Mouse (Mus musculus) adrenal gland, postnatal 10 days (tissue): ENCODE results near the gene Slc25a21. TPM values are rescaled to one million over a fixed set of nuclear protein-coding genes. Genes with fewer than 3 reads are reported as not detected.
A peak's percentile ranks its signal among the peaks of the same experiment; 100 is the strongest.
"Not testable (repeated sequence)": the region's sequence is repeated elsewhere in the genome, so short reads cannot be mapped to it uniquely, and the experiment has no call there.

Source experiments
- DNase-seq: peaks from one replicate; pipeline ENCODE4 v3.0.0; 2021; ENCODE audit warnings: mixed read lengths
- long read RNA-seq, 2 experiments: library from polyadenylated mRNA; stranded (forward); transcript quantifications; one replicate each; pipeline ENCODE4 v2.0.0; 2021
- total RNA-seq, 2 experiments: library from RNA; stranded (reverse); gene quantifications; 2 replicates each; pipeline ENCODE4 v1.2.3; 2021

Slc25a21 gene
- total RNA-seq: 1 to 10 TPM; 1.9 to 2.1 TPM
- long read RNA-seq, experiment 1: 0 reads
- long read RNA-seq, experiment 2: 0 reads

DNA sequence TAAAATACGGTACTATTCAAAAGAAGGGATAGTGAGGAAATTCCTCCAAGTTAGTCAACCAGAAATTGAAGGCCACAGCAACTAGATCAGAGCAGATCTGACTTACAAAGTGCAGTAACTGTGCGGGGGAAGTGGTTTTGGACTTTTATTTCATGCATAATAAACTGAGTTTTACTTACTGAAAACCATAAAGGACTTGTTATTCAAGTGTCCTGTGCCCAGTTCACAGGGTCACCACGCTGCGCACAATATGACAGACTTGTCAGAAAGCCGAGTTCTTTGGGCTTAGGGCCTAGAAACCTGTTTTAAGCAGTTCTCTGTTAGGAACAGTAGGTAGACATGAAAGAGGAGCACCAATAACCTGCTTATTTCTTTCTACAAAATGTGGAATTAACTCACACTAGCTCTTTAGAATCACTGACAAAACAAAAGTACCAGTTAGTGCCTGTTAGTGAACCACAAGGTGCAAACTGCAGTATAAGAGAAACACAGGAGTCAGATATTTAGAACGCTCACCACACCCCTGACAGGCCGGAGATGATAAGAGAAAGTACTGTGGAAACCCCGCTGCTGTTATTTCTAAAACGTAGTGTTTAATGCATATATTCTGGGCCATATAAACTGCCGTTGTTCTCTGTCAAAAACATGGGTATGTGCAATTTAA lies at the start of gene Slc25a21:
Slc25a21 (minus strand) TSS at position 110 of the 664 bp plus-strand sequence.
- DNase-seq: no peak

GRCm38 (mm10) chr12:57243671-57244495 lies 46.6 kb upstream of the Slc25a21 start:
- DNase-seq: no peak

GRCm38 (mm10) chr12:57233386-57233785 lies 36.1 kb upstream of the Slc25a21 start:
- DNase-seq: no peak

- DNase-seq: peak; percentile 20
Measured at GRCm38 (mm10) chr12:57231085-57231875, 34.0 kb upstream of the Slc25a21 start.

DNA sequence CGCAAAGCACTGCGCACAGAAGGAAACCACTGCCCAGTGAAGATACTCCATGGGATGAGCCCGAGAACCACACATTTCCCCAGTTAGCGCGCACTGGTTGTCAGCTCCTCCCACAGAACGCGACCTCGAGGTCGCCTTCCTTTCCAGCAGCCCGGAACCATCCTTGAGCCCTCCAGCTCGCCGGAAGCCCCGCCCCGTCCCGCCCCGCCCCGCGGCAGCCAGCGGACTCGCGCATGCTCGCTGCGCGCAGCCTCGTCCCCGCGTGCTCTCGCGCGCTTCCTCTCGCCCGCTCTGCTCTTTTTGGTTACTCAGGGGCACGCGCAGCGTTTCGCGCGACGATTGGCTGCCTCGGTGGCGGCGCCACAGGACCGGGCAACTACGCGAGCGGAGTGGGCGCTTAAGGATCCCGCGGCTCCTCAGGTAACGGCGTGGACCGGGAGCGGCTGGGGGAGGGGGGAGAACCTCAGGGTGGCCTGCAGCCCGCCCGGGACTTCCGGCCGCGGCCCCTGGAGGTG lies 33.0 kb upstream of the Slc25a21 start, which contains the start of the genes Prps1l3 and Mipol1:
Prps1l3 (plus strand) TSS at position 221 of the 515 bp plus-strand sequence.
Mipol1 (plus strand) TSS at position 236 of the 515 bp plus-strand sequence.
- DNase-seq: peak; percentile 93

DNA sequence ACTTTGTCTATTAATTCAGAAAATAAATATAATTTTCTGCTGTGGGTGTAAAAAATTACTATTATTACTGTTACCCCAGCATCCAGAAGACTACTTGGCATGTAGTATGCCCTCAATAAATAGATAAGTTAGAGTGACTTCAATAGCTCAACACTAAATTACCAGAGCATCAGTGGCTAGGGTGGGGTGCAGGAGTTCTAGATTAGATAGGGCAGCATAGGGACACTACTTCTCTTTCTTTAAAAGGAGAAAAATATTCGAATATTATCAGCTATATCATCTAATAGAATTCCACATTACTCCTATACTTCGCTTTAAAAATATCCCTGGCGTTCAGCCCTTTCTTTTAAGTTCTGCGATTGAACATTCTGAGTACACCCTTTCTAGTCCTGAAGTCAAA lies 32.4 kb upstream of the Slc25a21 start:
- no peak for DNase-seq

DNA sequence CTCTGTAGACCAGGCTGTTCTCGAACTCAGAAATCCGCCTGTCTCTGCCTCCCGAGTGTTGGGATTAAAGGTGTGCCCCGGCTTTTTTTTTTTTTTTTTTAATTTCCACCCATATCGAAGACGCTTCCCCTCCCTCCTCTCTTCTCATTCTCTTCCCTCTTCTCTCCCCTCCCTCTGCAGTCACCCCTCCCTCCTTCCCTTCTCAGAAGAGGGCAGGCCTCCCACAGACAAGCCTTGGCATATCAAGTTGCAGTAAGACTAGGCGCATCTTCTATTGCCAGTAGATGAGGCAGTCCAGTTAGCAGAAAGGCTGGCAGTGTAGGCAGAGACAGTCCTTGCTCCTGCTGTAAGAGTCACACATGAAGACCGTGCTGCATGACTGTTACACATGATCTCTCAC lies 30.5 kb upstream of the Slc25a21 start:
- DNase-seq: no peak

- no peak for DNase-seq
Measured at GRCm38 (mm10) chr12:57226411-57226810, 29.1 kb upstream of the Slc25a21 start.

DNA sequence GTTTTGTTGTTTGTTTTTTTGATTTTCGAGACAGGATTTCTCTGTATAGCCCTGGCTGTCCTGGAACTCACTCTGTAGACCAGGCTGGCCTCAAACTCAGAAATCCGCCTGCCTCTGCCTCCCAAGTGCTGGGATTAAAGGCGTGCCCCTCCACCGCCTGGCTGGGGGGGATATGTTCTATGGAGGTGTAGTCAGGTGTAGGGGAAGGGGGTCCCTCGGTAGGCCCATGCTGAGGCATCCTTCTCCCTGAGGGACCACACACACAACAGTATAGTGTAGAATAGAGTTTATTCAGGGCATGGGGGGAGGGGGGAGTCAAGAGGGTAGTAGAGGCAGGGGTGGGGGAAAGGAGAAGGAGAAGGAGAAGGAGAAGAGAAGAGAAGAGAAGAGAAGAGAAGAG lies 15.2 kb upstream of the Slc25a21 start:
- DNase-seq: not testable (repeated sequence)

DNA sequence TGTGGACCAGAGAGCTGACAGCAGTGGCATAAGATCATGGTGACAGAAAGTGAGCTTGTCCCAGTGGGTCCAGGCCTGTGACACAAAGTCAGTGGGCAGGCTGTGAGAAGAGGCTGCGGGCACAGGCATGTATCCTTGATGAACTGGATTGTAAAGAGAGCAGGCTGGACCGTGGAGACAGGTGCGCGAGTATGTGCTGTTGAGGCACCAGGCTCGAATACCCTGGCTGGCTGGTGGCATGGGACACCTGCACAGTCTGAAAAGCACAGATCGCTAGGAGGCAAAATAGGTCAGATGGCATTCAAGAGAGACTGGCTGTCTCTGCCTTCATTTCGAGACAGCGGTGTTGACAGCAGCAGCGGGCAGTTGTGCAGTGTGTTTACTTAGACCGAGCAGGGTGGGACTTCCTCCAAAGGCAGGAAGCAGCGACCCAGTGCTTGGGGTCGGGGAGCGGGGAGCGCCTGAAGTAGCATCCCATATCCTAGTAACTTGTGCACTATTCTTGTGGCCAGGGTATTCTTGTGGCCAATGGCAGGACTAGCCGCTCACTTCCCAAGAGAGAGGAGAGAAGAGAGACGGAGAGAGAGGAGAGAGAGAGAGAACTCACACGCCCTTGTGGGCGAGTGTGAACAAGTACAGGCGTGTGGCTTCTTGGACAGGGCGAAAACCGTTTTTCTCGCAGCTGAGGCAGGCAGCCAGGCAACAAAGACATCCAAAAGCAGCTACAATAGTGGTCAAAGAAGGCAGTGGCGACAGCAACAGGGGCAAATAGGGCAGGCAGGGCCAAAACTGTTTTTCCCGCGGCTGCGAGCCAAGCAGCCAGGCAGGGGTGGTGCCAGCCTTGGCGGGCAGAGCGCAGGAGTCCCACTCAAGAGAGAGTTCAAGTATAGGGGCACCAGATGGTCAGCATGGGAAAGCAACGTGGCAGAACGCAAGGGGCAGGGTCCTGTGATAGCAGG lies 14.4 kb upstream of the Slc25a21 start:
- DNase-seq: peak; percentile 53

- no peak for DNase-seq
Measured at GRCm38 (mm10) chr12:57204276-57204851, 7.1 kb upstream of the Slc25a21 start.

DNA sequence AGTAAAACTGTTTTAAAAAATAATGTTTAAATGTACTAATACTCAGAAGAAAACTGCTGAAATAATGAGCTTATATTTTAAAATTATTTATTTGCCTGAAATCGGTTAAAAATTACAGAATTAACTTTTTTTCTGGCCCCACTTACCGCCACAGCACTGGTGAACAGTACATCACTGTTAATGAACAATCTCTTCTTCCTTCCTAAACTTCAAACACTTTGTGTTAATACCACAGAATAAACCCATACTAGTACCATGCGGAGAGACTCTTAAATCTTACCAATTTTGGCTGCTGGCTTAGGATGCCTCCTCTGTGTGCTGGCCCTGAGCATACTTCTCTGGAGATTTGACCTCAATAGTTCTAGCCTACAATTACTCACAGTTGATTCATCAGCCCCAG lies 4.6 kb upstream of the Slc25a21 start:
- DNase-seq: no peak

GRCm38 (mm10) chr12:57199427-57199826 lies 2.2 kb upstream of the Slc25a21 start:
- no peak for DNase-seq

DNA sequence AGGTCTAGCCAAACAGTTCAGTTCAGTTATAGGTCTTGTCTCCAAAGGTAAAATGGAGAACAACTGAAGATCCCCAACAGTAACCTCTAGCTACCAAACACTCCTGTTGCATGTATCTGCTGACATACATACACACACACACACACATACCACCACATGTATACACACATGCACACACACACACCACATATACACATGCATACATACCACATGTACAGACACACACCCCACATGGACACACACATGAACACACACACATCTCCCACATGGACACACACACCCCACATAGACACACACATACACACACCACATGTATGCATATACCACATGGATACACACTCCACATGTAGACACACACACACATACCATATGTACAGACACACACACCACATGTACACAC lies 997 bp upstream of the Slc25a21 start:
- no peak for DNase-seq

GRCm38 (mm10) chr12:57196608-57197362 lies 487 bp downstream of the Slc25a21 start:
- DNase-seq: peak; percentile 61

DNA sequence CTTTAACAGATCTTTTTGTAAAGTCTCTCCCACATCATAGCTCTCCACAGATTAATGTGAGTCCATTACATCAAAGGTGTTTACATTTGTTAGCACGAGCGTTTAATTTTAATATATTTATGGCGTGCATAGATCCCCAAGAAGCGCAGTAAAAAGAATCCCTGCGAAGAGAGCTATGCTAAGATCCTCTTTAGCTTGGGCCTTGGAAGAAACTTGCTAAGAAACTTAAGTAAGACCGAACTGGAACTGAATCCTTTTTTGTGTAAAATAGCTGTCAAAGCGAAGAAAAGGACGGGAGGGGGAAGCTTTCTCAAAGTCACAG lies 1.0 kb downstream of the Slc25a21 start:
- DNase-seq: no peak

DNA sequence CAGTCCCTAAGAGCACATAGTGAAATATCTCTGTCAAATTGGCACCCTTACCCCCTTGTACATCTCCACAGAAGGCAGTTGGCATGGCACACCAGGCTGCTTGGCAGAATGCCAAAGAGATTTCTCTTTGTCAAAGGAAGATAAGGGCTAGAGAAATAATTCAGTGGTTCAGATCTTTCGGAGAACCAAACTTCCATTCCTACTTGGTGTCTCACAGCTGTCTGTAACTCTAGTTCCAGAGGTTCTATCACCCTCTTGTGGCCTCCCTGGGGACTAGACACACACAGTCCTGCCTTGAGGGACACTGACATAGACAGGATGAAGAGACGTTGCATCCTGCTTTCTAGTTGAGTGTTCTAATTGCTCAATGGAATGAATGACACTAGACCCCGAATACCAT lies 2.7 kb downstream of the Slc25a21 start:
- peak; percentile 55 for DNase-seq

- no peak for DNase-seq
Measured at GRCm38 (mm10) chr12:57187032-57187431, 10.2 kb downstream of the Slc25a21 start.

- no peak for DNase-seq
Measured at GRCm38 (mm10) chr12:57186126-57186525, 11.1 kb downstream of the Slc25a21 start.

- DNase-seq: no peak
Measured at GRCm38 (mm10) chr12:57185475-57185874, 11.8 kb downstream of the Slc25a21 start.
